Mouse (Mus musculus): ENCODE results near the gene Zfp606.

The Zfp606 gene

GRCm38 (mm10) chr7:12478158-12479008 lies at the start of gene Zfp606:
TSS of gene Zfp606 (plus strand) at chr7:12478293.
- ATAC-seq (ENCODE audit: low TSS enrichment), result peak; percentile 100

- ATAC-seq (ENCODE audit: low TSS enrichment), result no peak
Observed at GRCm38 (mm10) chr7:12479009-12479346, 885 bp downstream of the Zfp606 start.

GRCm38 (mm10) chr7:12479525-12479924 lies 1.4 kb downstream of the Zfp606 start:
- no peak for ATAC-seq (ENCODE audit: low TSS enrichment)

GRCm38 (mm10) chr7:12483771-12484170 lies 5.7 kb downstream of the Zfp606 start:
- ATAC-seq (ENCODE audit: low TSS enrichment), result no peak

GRCm38 (mm10) chr7:12485956-12486355 lies 7.9 kb downstream of the Zfp606 start:
- ATAC-seq (ENCODE audit: low TSS enrichment), result no peak

GRCm38 (mm10) chr7:12486691-12487090 lies 8.6 kb downstream of the Zfp606 start:
- ATAC-seq (ENCODE audit: low TSS enrichment), result peak; percentile 70

- ATAC-seq (ENCODE audit: low TSS enrichment), result no peak
Observed at GRCm38 (mm10) chr7:12510913-12511312, 32.8 kb downstream of the Zfp606 start.

- no peak for ATAC-seq (ENCODE audit: low TSS enrichment)
Observed at GRCm38 (mm10) chr7:12512217-12512616, 34.1 kb downstream of the Zfp606 start, which contains the start of gene 2900092C05Rik. TSS of gene 2900092C05Rik (plus strand) at chr7:12512517.
